Mouse (Mus musculus) gastrocnemius, postnatal 36 days (tissue): ENCODE measurements around the gene Dynlt1c. TPM values are rescaled to one million over a fixed set of nuclear protein-coding genes. Genes with fewer than 3 reads are reported as not detected.
"Not testable (repeated sequence)": the region's sequence is repeated elsewhere in the genome, so short reads cannot be mapped to it uniquely, and the experiment has no call there.

Experiments used
- DNase-seq, 2 experiments: peaks; one replicate each; pipeline ENCODE4 v3.0.0; 2022
- intact Hi-C: fragments of 180-260 bp; cut with DNase I; formaldehyde crosslinking; loops from one replicate; pipeline ENCODE4 v1.15.1; 2025
- total RNA-seq, 2 experiments: library from RNA; stranded (reverse); gene quantifications; 2 replicates each; pipeline ENCODE4 v1.2.3; 2021

Gene Dynlt1c
- total RNA-seq, 2 experiments from 2014 or later: 1.6 to 2.7 TPM

- intact Hi-C loops, DNase-seq: not testable (repeated sequence)
Observed at GRCm38 (mm10) chr17:6616731-6617130, 15.3 kb downstream of the Dynlt1c start.

DNA sequence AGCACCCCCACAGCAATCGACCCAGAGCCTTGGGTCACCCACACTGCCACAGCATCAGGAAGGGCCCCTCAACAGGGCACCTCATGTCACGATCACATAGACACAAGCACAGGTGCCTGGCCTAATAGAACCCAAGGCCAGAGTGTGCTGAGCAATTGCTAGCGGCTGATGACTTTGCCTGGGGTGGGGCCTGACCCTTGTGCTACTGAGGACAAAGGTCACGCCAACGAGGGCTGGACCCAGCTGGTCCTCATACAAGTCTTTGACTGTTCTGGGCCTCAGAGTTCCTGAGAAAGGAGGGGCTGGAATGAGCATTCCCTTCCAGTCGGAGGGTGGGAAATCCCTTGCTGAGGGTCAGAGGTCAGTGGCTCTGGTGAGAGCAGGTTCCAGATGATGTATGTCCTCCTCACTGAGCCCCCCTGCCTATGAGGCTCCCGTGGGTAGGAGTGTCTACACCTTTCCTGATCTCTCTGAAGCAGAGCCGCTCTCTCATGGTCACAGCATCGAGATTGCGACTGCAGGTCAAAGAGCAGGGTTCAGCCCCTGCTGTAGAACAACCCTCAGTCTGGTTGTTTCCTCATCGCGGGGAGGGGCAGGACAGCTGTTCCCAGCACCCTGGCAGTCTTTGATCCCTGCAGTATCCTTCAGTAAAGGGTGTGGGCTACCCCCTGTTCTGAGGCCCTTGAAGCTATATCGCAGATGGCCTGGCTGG lies 16.4 kb downstream of the Dynlt1c start:
- intact Hi-C loops, DNase-seq: not testable (repeated sequence)

- DNase-seq, intact Hi-C loops: not testable (repeated sequence)
Observed at GRCm38 (mm10) chr17:6619271-6619670, 17.8 kb downstream of the Dynlt1c start.

DNA sequence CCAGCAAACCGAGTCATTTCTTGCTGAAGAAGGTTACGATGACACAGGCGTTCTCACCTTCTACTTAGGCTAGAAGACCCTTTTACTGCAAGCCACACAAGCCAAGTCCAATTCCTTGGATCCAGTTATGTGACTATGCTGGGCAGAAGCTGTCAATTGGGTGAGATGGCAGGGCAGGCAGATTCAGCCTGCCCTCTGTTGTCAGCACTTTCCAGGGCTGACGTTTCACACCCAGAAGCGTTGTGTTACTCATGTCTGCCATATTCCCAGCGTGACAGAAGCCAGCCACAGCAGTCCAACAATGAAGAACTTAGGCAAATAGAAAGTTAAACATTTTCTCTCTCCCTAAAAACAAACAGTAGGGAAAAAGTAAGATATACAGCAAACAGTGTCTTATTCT lies 18.6 kb downstream of the Dynlt1c start:
- DNase-seq, intact Hi-C loops: not testable (repeated sequence)

- DNase-seq, intact Hi-C loops: not testable (repeated sequence)
Observed at GRCm38 (mm10) chr17:6620730-6621451, 19.4 kb downstream of the Dynlt1c start.

- intact Hi-C loops, DNase-seq: not testable (repeated sequence)
Observed at GRCm38 (mm10) chr17:6621976-6622375, 20.5 kb downstream of the Dynlt1c start.

DNA sequence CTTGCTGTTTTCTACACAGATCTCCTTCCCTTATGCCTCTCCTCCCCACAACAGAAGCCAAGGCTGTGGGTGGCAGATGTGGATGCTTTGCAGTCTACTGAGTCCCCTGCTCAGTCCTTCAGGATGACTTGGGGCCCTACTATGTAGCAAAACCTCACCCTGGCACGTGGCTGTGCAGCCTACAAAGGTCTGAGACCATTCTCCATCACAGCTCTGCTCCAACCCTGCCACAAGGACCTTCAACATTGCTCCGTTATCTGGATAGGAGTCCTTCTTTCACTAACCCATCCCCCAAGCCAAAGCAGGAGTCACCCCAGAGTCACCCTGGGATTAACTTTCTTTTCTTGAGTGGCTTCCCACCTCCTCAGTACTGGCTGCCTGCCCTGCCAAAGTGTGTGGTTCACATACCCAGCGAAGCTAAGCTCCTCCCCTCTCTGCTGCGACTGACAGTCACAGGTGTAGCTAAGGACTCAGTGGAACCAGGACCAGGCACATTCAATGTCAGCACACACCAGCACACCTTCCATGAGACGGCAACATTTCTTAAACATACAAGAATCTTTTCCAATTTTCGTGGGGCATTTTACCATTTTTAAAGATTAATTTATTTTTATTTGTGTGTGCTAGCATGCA lies 23.6 kb downstream of the Dynlt1c start:
- intact Hi-C loops, DNase-seq: not testable (repeated sequence)

- DNase-seq, intact Hi-C loops: not testable (repeated sequence)
Observed at GRCm38 (mm10) chr17:6630398-6630797, 28.9 kb downstream of the Dynlt1c start.

GRCm38 (mm10) chr17:6632850-6633249 lies 31.4 kb downstream of the Dynlt1c start:
- DNase-seq, intact Hi-C loops: not testable (repeated sequence)

DNA sequence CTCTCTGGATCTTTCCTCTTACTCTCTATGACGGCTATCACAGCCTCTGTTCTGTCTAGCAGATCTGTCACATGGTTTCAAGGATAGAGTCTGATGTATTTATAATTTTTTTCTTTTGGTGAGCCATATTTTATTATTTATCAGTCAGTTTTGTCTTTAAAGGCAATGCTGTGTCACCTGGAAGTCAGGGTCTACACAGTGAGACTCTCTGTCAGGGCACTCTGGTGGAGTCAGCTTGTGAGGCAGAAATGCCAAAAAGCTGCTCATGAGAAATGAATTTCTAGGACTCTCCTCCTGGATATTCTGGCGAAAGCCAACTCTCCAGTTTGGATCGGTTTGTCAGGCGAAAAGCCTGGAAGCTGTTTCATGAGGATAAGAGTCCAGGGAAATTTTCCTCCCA lies 34.3 kb downstream of the Dynlt1c start:
- intact Hi-C loops: not testable (repeated sequence)

GRCm38 (mm10) chr17:6636861-6637260 lies 35.4 kb downstream of the Dynlt1c start:
- DNase-seq: no peak
- intact Hi-C loops: no loop called here

More for the DNA sequence above, 34.3 kb downstream of the Dynlt1c start:
- DNase-seq: not testable (repeated sequence)

- intact Hi-C loops, DNase-seq: not testable (repeated sequence)
Observed at GRCm38 (mm10) chr17:6637434-6637833, 36.0 kb downstream of the Dynlt1c start.

- DNase-seq, intact Hi-C loops: not testable (repeated sequence)
Observed at GRCm38 (mm10) chr17:6638444-6638843, 37.0 kb downstream of the Dynlt1c start.

- intact Hi-C loops, DNase-seq: not testable (repeated sequence)
Observed at GRCm38 (mm10) chr17:6639486-6639885, 38.0 kb downstream of the Dynlt1c start.

GRCm38 (mm10) chr17:6640044-6640637 lies 38.7 kb downstream of the Dynlt1c start:
- intact Hi-C loops: not testable (repeated sequence)

GRCm38 (mm10) chr17:6640771-6641429 lies 39.4 kb downstream of the Dynlt1c start:
- not testable (repeated sequence) for DNase-seq

More at GRCm38 (mm10) chr17:6640044-6640637, 38.7 kb downstream of the Dynlt1c start:
- not testable (repeated sequence) for DNase-seq

DNA sequence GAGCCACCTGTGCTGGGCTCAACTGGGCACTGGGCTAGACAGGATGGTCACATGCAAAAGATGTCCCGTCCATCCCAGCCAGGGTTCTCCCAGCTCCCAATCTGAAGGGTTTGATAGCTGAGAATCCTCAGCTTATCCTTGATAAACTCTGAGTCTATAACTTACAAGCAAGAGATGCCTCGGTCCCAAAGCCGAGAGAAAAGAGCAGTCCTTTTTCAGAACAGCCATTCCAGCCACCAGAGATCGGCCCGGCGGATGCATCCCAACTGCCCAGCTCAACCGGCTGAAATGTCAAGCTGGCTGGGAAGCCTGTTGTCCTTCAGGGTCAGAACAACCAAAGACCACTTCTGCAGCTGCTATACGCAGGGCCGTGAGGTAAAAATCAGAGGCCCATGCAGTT lies 42.7 kb downstream of the Dynlt1c start:
- DNase-seq, intact Hi-C loops: not testable (repeated sequence)

More at GRCm38 (mm10) chr17:6640771-6641429, 39.4 kb downstream of the Dynlt1c start:
- intact Hi-C loops: not testable (repeated sequence)

GRCm38 (mm10) chr17:6644673-6645072 lies 43.2 kb downstream of the Dynlt1c start:
- intact Hi-C loops, DNase-seq: not testable (repeated sequence)

GRCm38 (mm10) chr17:6645668-6646067 lies 44.2 kb downstream of the Dynlt1c start:
- DNase-seq, intact Hi-C loops: not testable (repeated sequence)

DNA sequence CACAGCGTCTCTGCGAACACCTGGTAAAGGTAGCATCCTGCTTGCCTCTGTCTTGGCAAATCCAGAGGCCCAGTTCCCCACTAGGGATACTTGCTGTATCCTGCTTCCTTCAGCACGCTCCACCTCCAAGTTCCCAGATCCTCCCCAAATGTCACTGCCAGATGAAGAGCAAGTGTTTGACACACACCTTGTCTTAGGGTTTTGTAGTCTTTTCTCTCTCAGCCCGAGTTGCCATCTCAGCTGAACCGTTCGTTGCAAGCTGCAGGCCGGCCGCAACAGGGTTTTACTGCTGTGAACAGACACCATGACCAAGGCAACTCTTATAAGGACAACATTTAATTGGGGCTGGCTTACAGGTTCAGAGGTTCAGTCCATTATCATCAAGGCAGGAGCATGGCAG lies 45.4 kb downstream of the Dynlt1c start:
- intact Hi-C loops, DNase-seq: not testable (repeated sequence)
